Mouse (Mus musculus) layer of hippocampus, adult 9-11 months (tissue): Measurements from ENCODE around the gene Mrps21.
A peak's percentile ranks its signal among the peaks of the same experiment; 100 is the strongest.
"Not testable (repeated sequence)": the region's sequence is repeated elsewhere in the genome, so short reads cannot be mapped to it uniquely, and the experiment has no call there.

ENCODE experiments used
- DNase-seq: peaks from one replicate; pipeline ENCODE4 v3.0.0; 2022

Gene Mrps21

GRCm38 (mm10) chr3:95871392-95871867, at the start of gene Mrps21:
Gene Mrps21 (minus strand): TSS chr3:95871519.
- peak; percentile 87 for DNase-seq

GRCm38 (mm10) chr3:95920532-95920931, 49.2 kb upstream of the Mrps21 start:
- DNase-seq: not testable (repeated sequence)

- DNase-seq: no peak
These were observed 45.4 kb upstream of the Mrps21 start for GRCm38 (mm10) chr3:95916760-95917159.

GRCm38 (mm10) chr3:95914706-95915105, 43.4 kb upstream of the Mrps21 start:
- no peak for DNase-seq

- DNase-seq: no peak
These were observed 36.3 kb upstream of the Mrps21 start for GRCm38 (mm10) chr3:95907613-95908012.

GRCm38 (mm10) chr3:95906860-95907259, 35.5 kb upstream of the Mrps21 start:
- DNase-seq: no peak

- peak; percentile 53 for DNase-seq
These were observed 34.7 kb upstream of the Mrps21 start for GRCm38 (mm10) chr3:95905940-95906492.

GRCm38 (mm10) chr3:95905146-95905939, 34.0 kb upstream of the Mrps21 start:
- peak; percentile 92 for DNase-seq

- DNase-seq: no peak
These were observed 33.2 kb upstream of the Mrps21 start, which contains the start of gene Car14 for GRCm38 (mm10) chr3:95904568-95904967. Gene Car14 (minus strand): TSS chr3:95904691.

- no peak for DNase-seq
These were observed 32.6 kb upstream of the Mrps21 start for GRCm38 (mm10) chr3:95903753-95904502.

- DNase-seq: no peak
These were observed 31.3 kb upstream of the Mrps21 start for GRCm38 (mm10) chr3:95902643-95903042.

GRCm38 (mm10) chr3:95902373-95902625, 31.0 kb upstream of the Mrps21 start:
- no peak for DNase-seq

GRCm38 (mm10) chr3:95901616-95902372, 30.5 kb upstream of the Mrps21 start:
- DNase-seq: no peak

GRCm38 (mm10) chr3:95899800-95900524, 28.6 kb upstream of the Mrps21 start:
- DNase-seq: no peak

GRCm38 (mm10) chr3:95895501-95895900, 24.2 kb upstream of the Mrps21 start:
- DNase-seq: not testable (repeated sequence)

- no peak for DNase-seq
These were observed 23.2 kb upstream of the Mrps21 start for GRCm38 (mm10) chr3:95894317-95895160.

- peak; percentile 98 for DNase-seq
These were observed 22.4 kb upstream of the Mrps21 start, which contains the start of gene Aph1a for GRCm38 (mm10) chr3:95893606-95894316. Gene Aph1a (plus strand): TSS chr3:95893969.

- DNase-seq: no peak
These were observed 21.8 kb upstream of the Mrps21 start for GRCm38 (mm10) chr3:95893126-95893525.

GRCm38 (mm10) chr3:95892066-95893052, 21.0 kb upstream of the Mrps21 start:
- DNase-seq: no peak
